Comparison of ENCODE assay signal across 8 mouse cellular contexts in the genomic region with DNA sequence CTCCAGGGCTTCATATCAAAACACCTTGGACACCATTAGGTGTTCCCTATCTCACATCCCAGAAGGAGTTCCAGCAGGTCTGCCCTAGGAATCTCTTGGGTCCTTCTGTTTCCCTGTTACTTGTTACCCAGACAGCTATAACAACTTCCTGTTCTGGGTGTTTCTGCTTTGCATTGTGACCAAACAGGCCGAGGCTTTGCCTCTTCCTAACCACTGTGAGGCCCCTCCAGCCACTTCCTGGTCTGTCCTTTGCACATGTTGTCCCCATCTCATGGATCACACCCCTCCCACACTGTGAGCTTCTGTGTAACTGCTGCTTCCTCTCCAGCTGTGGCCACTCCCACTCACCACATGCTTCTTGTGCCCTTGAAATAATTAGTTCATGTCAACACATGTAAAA. TPM values are rescaled to one million over a fixed set of nuclear protein-coding genes. Genes with fewer than 3 reads are reported as not detected.
DNase-seq lines count a peak whose midpoint lies in the region; ATAC-seq lines count a peak whose summit lies in the region.

No protein-coding gene starts in this region.

- ATAC-seq in limb, embryonic 12.5 days (ENCODE audit: insufficient number of reproducible peaks, insufficient read depth, low FRiP score, low TSS enrichment, low read depth): no peak
- ATAC-seq in monocyte, adult 5-6 weeks (replicated peaks; ENCODE audit: insufficient number of reproducible peaks, low FRiP score, low TSS enrichment, poor library complexity, severe bottlenecking): peak; percentile 92

- H3K4me3 ChIP-seq in brown adipose tissue, adult 24 weeks (ENCODE audit: insufficient read depth, low read depth, low read length): no peak overlapping the region
- no peak overlapping the region for H3K4me3 ChIP-seq in limb, embryonic 12.5 days (replicated peaks)

- H3K36me3 ChIP-seq in limb, embryonic 12.5 days: peaks cover 22% of the 10 kb centered on the region; the same call in 1 of the 2 replicates

- H3K9me3 ChIP-seq in limb, embryonic 12.5 days: no peaks in the 10 kb centered on the region

- H3K27ac ChIP-seq in brown adipose tissue, adult 24 weeks (replicated peaks; ENCODE audit: low read depth, low read length): peak overlapping the region; percentile 14; the same call in 1 of the 2 replicates
- H3K27ac ChIP-seq in limb, embryonic 12.5 days: peak overlapping the region; percentile 53

- 14% methylated on average over 1 of the region's 1 CpGs for WGBS in limb, embryonic 12.5 days

- no peak overlapping the region for H3K4me2 ChIP-seq in limb, embryonic 12.5 days

- intact Hi-C loops in heart, postnatal 25 days (cut with DNase I): loop anchor here (5.0 kb wide), 1 partner anchor 42 kb away; no protein-coding TSS in a partner anchor

- H3K4me1 ChIP-seq in brown adipose tissue, adult 24 weeks (ENCODE audit: control insufficient read depth, insufficient read depth, insufficient read length, low read length): peaks cover 5% of the 10 kb centered on the region; the same call in 1 of the 2 replicates
- peaks cover 24% of the 10 kb centered on the region for H3K4me1 ChIP-seq in limb, embryonic 12.5 days (replicated peaks)

- H3K9ac ChIP-seq in limb, embryonic 12.5 days (replicated peaks): no peak overlapping the region

- DNase-seq in layer of hippocampus, adult 11-12 months (ENCODE audit: low spot score): peak; percentile 72
- no peak for DNase-seq in layer of hippocampus, postnatal 10 days (ENCODE audit: low spot score in 2 of 2)
- DNase-seq in heart, postnatal 25 days (ENCODE audit: low spot score): peak; percentile 60
- DNase-seq in ovary, postnatal 10 days (ENCODE audit: low spot score): no peak
- DNase-seq in right cerebral cortex, postnatal 36 days (ENCODE audit: low spot score in 2 of 2): no peak

- no peaks in the 10 kb centered on the region for H3K27me3 ChIP-seq in limb, embryonic 12.5 days

RNA-seq across cellular contexts. Expression of a gene that starts 17.8 kb away (rescaled TPM):
- 1 to 10 TPM; 8.1 to 9.7 TPM for total RNA-seq in layer of hippocampus, postnatal 10 days (2021)
- 0.36 and 0.54 TPM in 2 replicates for polyA plus RNA-seq in brown adipose tissue, adult 24 weeks (2012; ENCODE audit: insufficient read depth, insufficient read length, missing spikeins)
- total RNA-seq in heart, postnatal 25 days (2021): 1 to 10 TPM; 2.4 to 3.0 TPM
- 3.5 and 5.8 TPM in 2 replicates for polyA plus RNA-seq in limb, embryonic 12.5 days (2016; fragmentation: Nextera tagmentation; extraction: Ambion mirVana)
- 22.5 to 31.8 TPM (median 26.4 TPM) in 3 replicates for total RNA-seq in monocyte, adult 5-6 weeks (2017)

Comparison
In these comparisons a context has a peak if more than half of its experiments do, and no peak if none do; other contexts are left out.
1. DNase-seq: peak in layer of hippocampus, adult 11-12 months (single experiment) and heart, postnatal 25 days (single experiment); none in layer of hippocampus, postnatal 10 days (0 of 2), ovary, postnatal 10 days (single experiment) and right cerebral cortex, postnatal 36 days (0 of 2).